Mouse (Mus musculus) hindlimb bud, embryonic 11.5 days (tissue): ENCODE data around the gene Gm21293.
"Not testable (repeated sequence)": the region's sequence is repeated elsewhere in the genome, so short reads cannot be mapped to it uniquely, and the experiment has no call there.

Experiments
- DNase-seq: peaks from one replicate; pipeline ENCODE4 v3.0.0-alpha.2; 2012; ENCODE audit warnings: low read depth, low spot score; ENCODE audit errors: extremely low spot score

The Gm21293 gene

GRCm38 (mm10) chr10:104142687-104143086 is at the start of gene Gm21293:
TSS of gene Gm21293 (plus strand) at chr10:104142987.
- not testable (repeated sequence) for DNase-seq

GRCm38 (mm10) chr10:104110044-104110443 is 32.7 kb upstream of the Gm21293 start:
- DNase-seq: no peak

GRCm38 (mm10) chr10:104118312-104118711 is 24.5 kb upstream of the Gm21293 start:
- no peak for DNase-seq

- DNase-seq: not testable (repeated sequence)
These were observed 8.4 kb downstream of the Gm21293 start, which contains the start of gene Gm6763 for GRCm38 (mm10) chr10:104151197-104151596. TSS of gene Gm6763 (plus strand) at chr10:104151497.

GRCm38 (mm10) chr10:104159706-104160105 is 16.9 kb downstream of the Gm21293 start, which contains the start of gene Gm8764:
TSS of gene Gm8764 (plus strand) at chr10:104160006.
- DNase-seq: not testable (repeated sequence)

GRCm38 (mm10) chr10:104168215-104168614 is 25.4 kb downstream of the Gm21293 start, which contains the start of gene Gm21304:
TSS of gene Gm21304 (plus strand) at chr10:104168515.
- DNase-seq: not testable (repeated sequence)

GRCm38 (mm10) chr10:104176724-104177123 is 33.9 kb downstream of the Gm21293 start, which contains the start of gene Gm21312:
TSS of gene Gm21312 (plus strand) at chr10:104177024.
- DNase-seq: not testable (repeated sequence)

GRCm38 (mm10) chr10:104185233-104185632 is 42.4 kb downstream of the Gm21293 start, which contains the start of gene Gm20765:
TSS of gene Gm20765 (plus strand) at chr10:104185533.
- not testable (repeated sequence) for DNase-seq

GRCm38 (mm10) chr10:104193742-104194141 is 51.0 kb downstream of the Gm21293 start, which contains the start of gene Gm4340:
TSS of gene Gm4340 (plus strand) at chr10:104194042.
- not testable (repeated sequence) for DNase-seq
